Mouse (Mus musculus) embryonic facial prominence, embryonic 13.5 days (tissue): ENCODE results near the gene Hspa4. TPM values are rescaled to one million over a fixed set of nuclear protein-coding genes. Genes with fewer than 3 reads are reported as not detected.
"Not testable (repeated sequence)": the region's sequence is repeated elsewhere in the genome, so short reads cannot be mapped to it uniquely, and the experiment has no call there.

ENCODE experiments used
- ATAC-seq: fragments of 200-750 bp; cut with Nextera tagmentation; 2 replicates; pipeline ENCODE4 v1.8.0; 2017; ENCODE audit warnings: low read depth; ENCODE audit not compliant: insufficient number of reproducible peaks, insufficient read depth, low FRiP score, low TSS enrichment
- H3K27ac ChIP-seq: fragments of 300-500 bp; sonication (generic); 2 replicates; pipeline ENCODE4 v1.5.1; 2015; ENCODE audit warnings: moderate library complexity, mild to moderate bottlenecking, inconsistent platforms
- H3K27me3 ChIP-seq: fragments of 300-500 bp; sonication (generic); 2 replicates; pipeline ENCODE4 v1.6.1; 2015; ENCODE audit warnings: mild to moderate bottlenecking, inconsistent platforms
- H3K36me3 ChIP-seq: fragments of 300-500 bp; sonication (generic); 2 replicates; pipeline ENCODE4 v1.6.1; 2015; ENCODE audit warnings: mild to moderate bottlenecking, inconsistent platforms
- H3K4me1 ChIP-seq: fragments of 300-500 bp; sonication (generic); 2 replicates; pipeline ENCODE4 v1.6.1; 2015; ENCODE audit warnings: inconsistent platforms
- H3K4me2 ChIP-seq: fragments of 300-500 bp; sonication (generic); 2 replicates; pipeline ENCODE4 v1.6.1; 2015; ENCODE audit warnings: moderate library complexity, mild to moderate bottlenecking, inconsistent platforms
- H3K4me3 ChIP-seq: fragments of 300-500 bp; sonication (generic); 2 replicates; pipeline ENCODE4 v1.5.1; 2015; ENCODE audit warnings: mild to moderate bottlenecking, inconsistent platforms
- H3K9ac ChIP-seq: fragments of 300-500 bp; sonication (generic); 2 replicates; pipeline ENCODE4 v1.6.1; 2015; ENCODE audit warnings: mild to moderate bottlenecking, inconsistent platforms
- H3K9me3 ChIP-seq: fragments of 300-500 bp; sonication (generic); 2 replicates; pipeline ENCODE4 v1.6.1; 2016; ENCODE audit warnings: inconsistent platforms
- WGBS: fragments of 180-500 bp; shearing (Covaris S2); methylation state at CpG from one replicate; pipeline ENCODE4 v1.1.7; 2015; ENCODE audit warnings: mixed read lengths; 5-methylcytosine and 5-hydroxymethylcytosine counted together
- polyA plus RNA-seq: library from polyadenylated mRNA; unstranded; fragments of >200 nt; fragmentation: Nextera tagmentation; extraction: Ambion mirVana; gene quantifications from 2 replicates; pipeline ENCODE4 v1.2.1, GENCODE M21; 2015

Hspa4 gene
- 80.5 and 84.4 TPM in 2 replicates for polyA plus RNA-seq

GRCm38 (mm10) chr11:53300330-53301166, at the start of gene Hspa4:
TSS of gene Hspa4 (minus strand) at chr11:53300457.
- H3K9ac ChIP-seq: peak within 1 kb of the TSS; percentile 93
- WGBS: 1% methylated on average over 58 of the region's 58 CpGs
- peak within 1 kb of the TSS; percentile 72 for H3K4me2 ChIP-seq
- peak within 1 kb of the TSS; percentile 88 for H3K4me3 ChIP-seq
- peaks cover 27% of the 10 kb centered on the region for H3K4me1 ChIP-seq
- no peaks in the 10 kb centered on the region for H3K9me3 ChIP-seq
- no peaks in the 10 kb centered on the region for H3K27me3 ChIP-seq
- peak within 1 kb of the TSS; percentile 98 for H3K27ac ChIP-seq
- no peaks in the 10 kb centered on the region for H3K36me3 ChIP-seq
- ATAC-seq: peak; percentile 97

GRCm38 (mm10) chr11:53345738-53346137, 45.5 kb upstream of the Hspa4 start:
- H3K27me3 ChIP-seq: no peaks in the 10 kb centered on the region
- no peak overlapping the region for H3K9ac ChIP-seq
- H3K27ac ChIP-seq: no peak overlapping the region
- 16% methylated on average over 2 of the region's 2 CpGs for WGBS
- H3K36me3 ChIP-seq: no peaks in the 10 kb centered on the region
- no peaks in the 10 kb centered on the region for H3K9me3 ChIP-seq
- H3K4me1 ChIP-seq: no peaks in the 10 kb centered on the region
- ATAC-seq: no peak
- no peak overlapping the region for H3K4me2 ChIP-seq
- H3K4me3 ChIP-seq: no peak overlapping the region

DNA sequence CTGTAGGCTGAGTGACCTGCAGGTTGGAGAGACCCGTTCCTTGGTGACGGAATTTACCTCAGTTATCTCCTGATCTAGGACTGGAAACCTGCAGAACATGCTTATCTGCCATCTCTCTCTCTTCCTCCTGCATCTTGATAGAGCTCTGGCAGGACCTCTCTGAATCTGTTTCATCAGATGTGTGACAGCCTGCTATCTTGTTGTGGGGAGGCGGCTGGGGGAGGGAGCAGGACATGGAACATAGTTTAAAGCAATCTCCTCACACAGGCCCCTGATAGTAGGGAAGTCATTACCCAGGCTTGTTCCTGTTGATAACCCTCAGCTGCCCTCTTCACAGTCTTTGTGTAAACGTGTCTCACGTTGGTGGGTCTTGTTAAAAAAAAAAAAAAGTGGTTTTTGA, 45.1 kb upstream of the Hspa4 start:
- no peaks in the 10 kb centered on the region for H3K4me1 ChIP-seq
- H3K9ac ChIP-seq: no peak overlapping the region
- no peaks in the 10 kb centered on the region for H3K9me3 ChIP-seq
- H3K36me3 ChIP-seq: no peaks in the 10 kb centered on the region
- no peak for ATAC-seq
- no peak overlapping the region for H3K27ac ChIP-seq
- no peak overlapping the region for H3K4me3 ChIP-seq
- no peaks in the 10 kb centered on the region for H3K27me3 ChIP-seq
- H3K4me2 ChIP-seq: no peak overlapping the region
- 18% methylated on average over 5 of the region's 5 CpGs for WGBS

DNA sequence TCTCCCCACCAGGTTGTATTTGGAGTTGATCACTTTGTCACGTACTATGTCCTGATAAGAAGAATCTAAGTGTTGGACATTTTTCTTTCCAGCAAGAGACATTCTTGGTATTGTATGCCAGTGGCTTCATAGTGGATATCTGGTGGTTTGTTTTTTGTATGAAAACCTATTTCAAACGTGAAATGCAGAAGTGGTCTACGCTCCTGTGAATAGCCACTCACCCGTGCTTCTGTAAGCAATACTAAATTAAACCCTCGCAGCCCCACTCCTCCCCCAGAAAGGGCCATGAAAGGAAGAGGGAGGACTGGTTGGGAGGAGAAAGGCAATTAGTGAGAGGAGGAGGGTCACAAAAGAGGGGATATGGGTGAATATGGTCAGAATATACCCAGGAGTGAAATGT, 42.5 kb upstream of the Hspa4 start:
- no peak for ATAC-seq
- Histone ChIP-seq H3K36me3 (no peaks in the 10 kb centered on the region), H3K4me1 (no peaks in the 10 kb centered on the region), H3K4me3 (no peak overlapping the region), H3K9me3 (no peaks in the 10 kb centered on the region), H3K9ac (no peak overlapping the region), H3K4me2 (no peak overlapping the region), H3K27ac (no peak overlapping the region), H3K27me3 (no peaks in the 10 kb centered on the region)
- 61% methylated on average over 5 of the region's 5 CpGs for WGBS

- ATAC-seq: not testable (repeated sequence)
- 93% methylated on average over 9 of the region's 10 CpGs for WGBS
Observed at GRCm38 (mm10) chr11:53341019-53341418, 40.8 kb upstream of the Hspa4 start.

DNA sequence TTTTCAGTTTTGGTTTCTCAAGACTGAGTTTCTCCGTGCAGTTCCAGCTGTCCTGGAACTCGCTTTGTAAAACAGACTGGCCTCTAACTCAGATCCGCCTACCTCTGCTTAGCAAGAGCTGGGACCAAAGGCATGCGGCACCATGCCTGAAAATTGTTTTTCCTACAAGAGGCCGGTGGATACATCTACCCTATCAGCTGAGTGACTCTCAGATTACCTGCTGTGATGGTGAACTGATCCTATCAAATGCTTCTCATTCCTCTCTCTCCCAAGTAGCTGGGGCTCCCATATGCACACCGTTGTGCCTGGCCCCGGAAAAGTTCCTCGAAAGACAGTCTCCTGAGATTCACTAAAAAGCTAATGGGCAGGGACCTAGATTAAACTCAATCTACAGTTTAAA, 37.4 kb upstream of the Hspa4 start:
- Histone ChIP-seq H3K9me3 (no peaks in the 10 kb centered on the region), H3K4me1 (no peaks in the 10 kb centered on the region), H3K27ac (no peak overlapping the region), H3K9ac (no peak overlapping the region), H3K4me3 (no peak overlapping the region), H3K4me2 (no peak overlapping the region), H3K27me3 (no peaks in the 10 kb centered on the region), H3K36me3 (peaks cover 10% of the 10 kb centered on the region)
- WGBS: 65% methylated on average over 8 of the region's 8 CpGs
- ATAC-seq: no peak

More at GRCm38 (mm10) chr11:53341019-53341418, 40.8 kb upstream of the Hspa4 start:
- H3K27ac ChIP-seq, H3K36me3 ChIP-seq, H3K9ac ChIP-seq, H3K27me3 ChIP-seq, H3K4me3 ChIP-seq, H3K9me3 ChIP-seq, H3K4me1 ChIP-seq, H3K4me2 ChIP-seq: not testable (repeated sequence)

DNA sequence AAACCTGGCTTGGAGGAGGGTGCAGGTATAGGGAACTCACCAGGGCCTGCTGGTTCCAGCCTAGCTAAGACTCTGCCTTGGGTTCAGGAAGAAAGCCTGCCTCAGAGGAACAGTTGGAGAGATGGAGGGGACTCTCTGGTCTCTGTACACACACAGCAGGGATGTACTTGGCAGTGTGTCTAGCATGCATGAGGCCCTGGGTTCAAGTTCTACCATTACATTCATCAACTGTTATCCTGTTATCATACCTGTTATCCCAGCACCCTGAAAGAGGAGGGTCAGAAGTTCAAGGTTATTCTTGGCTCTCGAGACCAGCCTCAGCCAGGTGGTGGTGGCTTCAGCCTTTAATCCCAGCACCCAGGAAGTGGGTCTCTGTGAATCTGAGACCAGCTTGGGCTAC, 36.7 kb upstream of the Hspa4 start:
- Histone ChIP-seq H3K27me3 (no peaks in the 10 kb centered on the region), H3K4me3 (no peak overlapping the region), H3K9ac (no peak overlapping the region), H3K4me2 (no peak overlapping the region), H3K4me1 (no peaks in the 10 kb centered on the region), H3K9me3 (no peaks in the 10 kb centered on the region), H3K27ac (no peak overlapping the region), H3K36me3 (peaks cover 18% of the 10 kb centered on the region)
- WGBS: 69% methylated on average over 1 of the region's 1 CpGs
- ATAC-seq: no peak

DNA sequence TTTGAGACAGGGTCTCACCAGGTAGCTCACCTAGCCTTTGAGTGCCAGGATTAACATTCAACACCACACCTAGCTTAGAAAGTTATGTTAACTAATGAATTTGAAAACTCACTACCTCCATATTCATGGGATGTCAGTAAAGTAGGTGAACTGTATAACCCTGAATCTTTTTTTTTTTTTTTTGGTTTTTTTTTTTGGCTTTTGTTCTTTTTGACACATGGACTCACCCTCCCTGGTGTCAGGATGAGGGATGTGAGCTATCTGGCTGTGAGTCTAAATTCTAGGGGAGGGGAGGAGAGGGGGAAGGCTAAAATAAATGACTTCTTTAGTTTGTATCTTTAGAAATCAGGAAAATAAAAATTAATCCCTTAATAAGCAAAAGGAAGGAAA, 35.9 kb upstream of the Hspa4 start:
- ATAC-seq: no peak

GRCm38 (mm10) chr11:53335505-53336181, 35.4 kb upstream of the Hspa4 start:
- 46% methylated on average over 3 of the region's 3 CpGs for whole genome bisulfite sequencing
- Histone ChIP-seq H3K9ac (no peak overlapping the region), H3K36me3 (peaks cover 30% of the 10 kb centered on the region), H3K4me3 (no peak overlapping the region), H3K27ac (no peak overlapping the region), H3K4me1 (no peaks in the 10 kb centered on the region), H3K27me3 (no peaks in the 10 kb centered on the region), H3K9me3 (no peaks in the 10 kb centered on the region), H3K4me2 (no peak overlapping the region)
- no peak for ATAC-seq

More for the DNA sequence above, 35.9 kb upstream of the Hspa4 start:
- Histone ChIP-seq H3K4me1 (no peaks in the 10 kb centered on the region), H3K4me2 (no peak overlapping the region), H3K36me3 (peaks cover 25% of the 10 kb centered on the region), H3K9ac (no peak overlapping the region), H3K27me3 (no peaks in the 10 kb centered on the region), H3K9me3 (no peaks in the 10 kb centered on the region), H3K27ac (no peak overlapping the region), H3K4me3 (no peak overlapping the region)

DNA sequence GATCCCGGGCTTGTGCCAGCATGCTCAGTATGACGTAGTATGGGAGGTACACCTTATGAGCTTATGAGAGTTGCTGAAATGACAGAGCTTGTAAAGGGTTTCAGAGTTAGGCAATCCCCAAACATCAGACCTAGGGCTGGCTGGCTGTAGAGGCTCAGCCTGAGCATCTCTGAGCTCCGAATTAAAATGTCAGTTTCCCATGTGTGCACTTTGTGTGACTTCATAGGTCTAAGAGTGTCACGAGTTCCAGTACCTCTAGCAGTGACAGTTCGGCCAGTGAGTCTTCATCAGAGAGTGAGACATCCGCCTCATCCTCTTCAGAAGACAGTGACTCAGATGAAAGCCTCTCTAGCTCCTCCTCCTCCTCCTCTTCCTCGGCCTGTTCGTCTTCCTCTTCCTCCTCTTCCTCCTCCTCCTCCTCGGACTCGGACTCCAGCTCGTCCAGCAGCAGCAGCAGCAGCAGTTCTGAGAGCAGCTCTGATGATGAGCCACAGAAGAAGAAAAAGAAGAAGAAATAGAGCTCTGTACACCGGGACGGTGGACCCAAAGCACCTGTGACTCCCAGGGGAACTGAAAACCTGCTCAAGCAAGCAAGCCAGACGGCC, 31.9 kb upstream of the Hspa4 start:
- Histone ChIP-seq H3K27ac (no peak overlapping the region), H3K9me3 (no peaks in the 10 kb centered on the region), H3K27me3 (no peaks in the 10 kb centered on the region), H3K36me3 (peaks cover 56% of the 10 kb centered on the region), H3K4me2 (no peak overlapping the region), H3K4me3 (no peak overlapping the region), H3K4me1 (no peaks in the 10 kb centered on the region), H3K9ac (no peak overlapping the region)
- no peak for ATAC-seq
- 85% methylated on average over 14 of the region's 14 CpGs for WGBS

DNA sequence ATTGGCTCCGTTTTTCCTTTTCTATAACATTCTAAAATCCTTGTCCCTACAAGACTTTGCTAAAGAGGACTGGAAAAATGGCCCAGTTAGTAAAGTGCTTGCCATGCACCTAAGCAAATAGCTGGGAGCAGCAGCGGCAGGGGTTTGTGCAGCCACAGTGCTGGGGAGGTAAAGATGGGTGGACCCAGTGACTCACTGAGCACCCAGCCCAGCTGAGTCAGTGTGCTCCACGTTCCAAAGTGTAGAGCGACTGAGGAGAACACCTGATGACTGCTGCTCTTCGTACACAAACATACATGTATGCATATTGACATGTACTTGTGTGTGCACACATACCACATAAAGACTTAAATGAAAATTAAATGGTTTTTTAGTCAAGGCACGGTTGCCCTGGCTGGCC, 30.9 kb upstream of the Hspa4 start:
- no peak for ATAC-seq
- Histone ChIP-seq H3K4me1 (no peaks in the 10 kb centered on the region), H3K36me3 (peaks cover 59% of the 10 kb centered on the region), H3K4me3 (no peak overlapping the region), H3K27me3 (no peaks in the 10 kb centered on the region), H3K27ac (no peak overlapping the region), H3K9me3 (no peaks in the 10 kb centered on the region), H3K9ac (no peak overlapping the region), H3K4me2 (no peak overlapping the region)
- 94% methylated on average over 6 of the region's 6 CpGs for WGBS

GRCm38 (mm10) chr11:53330325-53330724, 30.1 kb upstream of the Hspa4 start:
- Histone ChIP-seq H3K4me3 (no peak overlapping the region), H3K36me3 (peaks cover 59% of the 10 kb centered on the region)

More at GRCm38 (mm10) chr11:53330325-53330724, 30.1 kb upstream of the Hspa4 start:
- 76% methylated on average over 7 of the region's 7 CpGs for WGBS
- H3K4me2 ChIP-seq: no peak overlapping the region
- peaks cover 4% of the 10 kb centered on the region for H3K4me1 ChIP-seq
- no peak for ATAC-seq
- H3K9ac ChIP-seq: no peak overlapping the region
- H3K9me3 ChIP-seq: no peaks in the 10 kb centered on the region
- no peak overlapping the region for H3K27ac ChIP-seq
- H3K27me3 ChIP-seq: no peaks in the 10 kb centered on the region
